23 mouse cellular contexts compared by ENCODE assay signal in the genomic region with DNA sequence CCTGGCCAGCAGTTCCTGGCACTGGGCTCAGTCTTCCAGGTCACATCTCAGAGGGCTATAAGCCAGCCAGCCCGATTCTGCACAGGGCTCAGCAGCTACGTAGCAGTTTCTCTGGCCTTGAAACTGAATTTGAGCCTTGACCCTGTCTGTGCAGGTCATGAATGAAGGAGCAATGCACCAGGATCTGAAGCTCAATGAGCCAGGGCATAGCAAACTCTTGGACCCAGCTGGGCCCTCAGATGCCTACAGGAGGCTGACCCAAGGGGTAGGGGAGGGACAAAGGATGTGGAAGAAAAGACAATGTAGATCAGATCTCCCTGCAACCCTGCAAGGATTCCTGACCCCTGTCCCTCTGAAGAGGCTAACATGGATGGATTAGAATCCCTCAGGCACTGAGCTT. TPM values are rescaled to one million over a fixed set of nuclear protein-coding genes. Genes with fewer than 3 reads are reported as not detected.
"Had no signal": no experiment of that assay in that cellular context is flagged by ENCODE, and none has a peak within 500 bp of the region (broad histone marks: within the 10 kb centered on the region; RNA-seq: fewer than 3 reads in every experiment).

A gene (minus strand): TSS at position 101 of the 400 bp plus-strand sequence.

- DNase-seq: kidney, adult 9 months; kidney, postnatal 14 days; kidney, postnatal 4 days; liver; lung, adult 18-20 months; lung, postnatal 10 days; lung, postnatal 36 days; thymus, adult 18-20 months; thymus, postnatal 36 days had no signal

- H3K27me3 ChIP-seq: limb, embryonic 13.5 days; liver, embryonic 12.5 days; liver, embryonic 15.5 days; lung, embryonic 15.5 days; midbrain, embryonic 13.5 days had no signal

- H3K27ac ChIP-seq: limb, embryonic 10.5 days; limb, embryonic 13.5 days; liver, embryonic 12.5 days; liver, embryonic 15.5 days; lung, embryonic 15.5 days; midbrain, embryonic 10.5 days; midbrain, embryonic 13.5 days had no signal

- H3K36me3 ChIP-seq: limb, embryonic 10.5 days; limb, embryonic 13.5 days; liver, embryonic 12.5 days; liver, embryonic 15.5 days; lung, embryonic 15.5 days; midbrain, embryonic 10.5 days; midbrain, embryonic 13.5 days had no signal

- H3K4me3 ChIP-seq: limb, embryonic 10.5 days; limb, embryonic 13.5 days; liver, embryonic 12.5 days; liver, embryonic 15.5 days; lung, embryonic 15.5 days; megakaryocyte, embryonic 14.5 days; midbrain, embryonic 10.5 days; midbrain, embryonic 13.5 days had no signal

- H3K4me1 ChIP-seq: limb, embryonic 10.5 days; limb, embryonic 13.5 days; liver, embryonic 12.5 days; liver, embryonic 15.5 days; lung, embryonic 15.5 days; megakaryocyte, embryonic 14.5 days; midbrain, embryonic 10.5 days; midbrain, embryonic 13.5 days had no signal

RNA-seq across cellular contexts. Expression of the gene that starts here (rescaled TPM):
- total RNA-seq: layer of hippocampus, adult 18-20 months had no signal
- polyA plus RNA-seq: kidney, embryonic 16.5 days; limb, embryonic 10.5 days; limb, embryonic 13.5 days; liver, embryonic 12.5 days; liver, embryonic 15.5 days; midbrain, embryonic 10.5 days; midbrain, embryonic 13.5 days; midbrain, embryonic 16.5 days; neural tube, embryonic 11.5 days; neural tube, embryonic 14.5 days; urinary bladder, adult 2 months had no signal
